Mouse (Mus musculus): ENCODE measurements around the gene Slc29a4. TPM values are rescaled to one million over a fixed set of nuclear protein-coding genes. Genes with fewer than 3 reads are reported as not detected.

Slc29a4 gene
- polyA plus RNA-seq (2012; rRNA removed), result 62.3 and 80.7 TPM in 2 replicates

GRCm38 (mm10) chr5:142692248-142692647, at the start of gene Slc29a4:
Slc29a4 (plus strand) TSS chr5:142692512.
- Histone ChIP-seq H3K27ac (ENCODE audit: insufficient read depth, low read length) (peak within 1 kb of the TSS; percentile 91), H3K4me3 (replicated peaks; ENCODE audit: insufficient read depth, low read depth, low read length) (peak within 1 kb of the TSS; percentile 76), H3K4me1 (ENCODE audit: control insufficient read depth, insufficient read depth, low read length) (peaks cover 16% of the 10 kb centered on the region), H3K27me3 (ENCODE audit: control insufficient read depth, insufficient read depth, low read length) (no peaks in the 10 kb centered on the region)
- TF ChIP-seq CTCF (IDR thresholded peaks at IDR 0.05; ENCODE audit: borderline replicate concordance, insufficient read depth, low read depth, low read length), result no peak
- TF ChIP-seq POLR2A (IDR thresholded peaks at IDR 0.05; ENCODE audit: borderline replicate concordance, insufficient read depth, low read length), result peak; percentile 67; the same call in 1 of the 2 replicates
- 5% methylated on average over 14 of the region's 14 CpGs for WGBS
- DNase-seq, result peak; percentile 85 to 88

- no peak for DNase-seq
- peaks cover 20% of the 10 kb centered on the region for H3K4me1 ChIP-seq (ENCODE audit: control insufficient read depth, insufficient read depth, low read length)
- 44% methylated on average over 7 of the region's 7 CpGs for WGBS
- TF ChIP-seq POLR2A (IDR thresholded peaks at IDR 0.05; ENCODE audit: borderline replicate concordance, insufficient read depth, low read length), result no peak
- H3K4me3 ChIP-seq (replicated peaks; ENCODE audit: insufficient read depth, low read depth, low read length), result no peak overlapping the region
- no peaks in the 10 kb centered on the region for H3K27me3 ChIP-seq (ENCODE audit: control insufficient read depth, insufficient read depth, low read length)
- H3K27ac ChIP-seq (ENCODE audit: insufficient read depth, low read length), result no peak overlapping the region
These were observed 44.1 kb upstream of the Slc29a4 start for GRCm38 (mm10) chr5:142648162-142648561.

GRCm38 (mm10) chr5:142649460-142650050, 42.8 kb upstream of the Slc29a4 start:
- H3K4me1 ChIP-seq (ENCODE audit: control insufficient read depth, insufficient read depth, low read length), result peaks cover 20% of the 10 kb centered on the region
- H3K27ac ChIP-seq (ENCODE audit: insufficient read depth, low read length), result no peak overlapping the region
- no peak overlapping the region for H3K4me3 ChIP-seq (replicated peaks; ENCODE audit: insufficient read depth, low read depth, low read length)
- no peaks in the 10 kb centered on the region for H3K27me3 ChIP-seq (ENCODE audit: control insufficient read depth, insufficient read depth, low read length)
- 87% methylated on average over 4 of the region's 4 CpGs for WGBS
- DNase-seq, result no peak
- TF ChIP-seq CTCF (IDR thresholded peaks at IDR 0.05; ENCODE audit: borderline replicate concordance, insufficient read depth, low read depth, low read length) (no peak), POLR2A (IDR thresholded peaks at IDR 0.05; ENCODE audit: borderline replicate concordance, insufficient read depth, low read length) (no peak)

- no peaks in the 10 kb centered on the region for H3K27me3 ChIP-seq (ENCODE audit: control insufficient read depth, insufficient read depth, low read length)
- 62% methylated on average over 3 of the region's 3 CpGs for WGBS
- no peak for DNase-seq
- H3K4me1 ChIP-seq (ENCODE audit: control insufficient read depth, insufficient read depth, low read length), result peaks cover 20% of the 10 kb centered on the region
- TF ChIP-seq POLR2A (IDR thresholded peaks at IDR 0.05; ENCODE audit: borderline replicate concordance, insufficient read depth, low read length), result no peak
- TF ChIP-seq CTCF (IDR thresholded peaks at IDR 0.05; ENCODE audit: borderline replicate concordance, insufficient read depth, low read depth, low read length), result no peak
- no peak overlapping the region for H3K4me3 ChIP-seq (replicated peaks; ENCODE audit: insufficient read depth, low read depth, low read length)
- H3K27ac ChIP-seq (ENCODE audit: insufficient read depth, low read length), result no peak overlapping the region
These were observed 41.9 kb upstream of the Slc29a4 start for GRCm38 (mm10) chr5:142650390-142650789.

- Histone ChIP-seq H3K4me1 (ENCODE audit: control insufficient read depth, insufficient read depth, low read length) (peaks cover 20% of the 10 kb centered on the region), H3K27me3 (ENCODE audit: control insufficient read depth, insufficient read depth, low read length) (no peaks in the 10 kb centered on the region), H3K27ac (ENCODE audit: insufficient read depth, low read length) (no peak overlapping the region), H3K4me3 (replicated peaks; ENCODE audit: insufficient read depth, low read depth, low read length) (no peak overlapping the region)
- DNase-seq, result no peak
- TF ChIP-seq CTCF (IDR thresholded peaks at IDR 0.05; ENCODE audit: borderline replicate concordance, insufficient read depth, low read depth, low read length) (no peak), POLR2A (IDR thresholded peaks at IDR 0.05; ENCODE audit: borderline replicate concordance, insufficient read depth, low read length) (no peak)
- 89% methylated on average over 6 of the region's 6 CpGs for WGBS
These were observed 41.4 kb upstream of the Slc29a4 start for GRCm38 (mm10) chr5:142650794-142651497.

GRCm38 (mm10) chr5:142652266-142652665, 40.0 kb upstream of the Slc29a4 start:
- no peak overlapping the region for H3K4me3 ChIP-seq (replicated peaks; ENCODE audit: insufficient read depth, low read depth, low read length)
- 27% methylated on average over 4 of the region's 4 CpGs for WGBS
- DNase-seq, result peak in 1 of 2 experiments; percentile 36
- TF ChIP-seq CTCF (IDR thresholded peaks at IDR 0.05; ENCODE audit: borderline replicate concordance, insufficient read depth, low read depth, low read length) (no peak), POLR2A (IDR thresholded peaks at IDR 0.05; ENCODE audit: borderline replicate concordance, insufficient read depth, low read length) (no peak)
- no peaks in the 10 kb centered on the region for H3K27me3 ChIP-seq (ENCODE audit: control insufficient read depth, insufficient read depth, low read length)
- no peak overlapping the region for H3K27ac ChIP-seq (ENCODE audit: insufficient read depth, low read length)
- peaks cover 20% of the 10 kb centered on the region for H3K4me1 ChIP-seq (ENCODE audit: control insufficient read depth, insufficient read depth, low read length)

- no peak for DNase-seq
- 61% methylated on average over 7 of the region's 7 CpGs for WGBS
These were observed 31.5 kb upstream of the Slc29a4 start for GRCm38 (mm10) chr5:142660656-142661434.

More at GRCm38 (mm10) chr5:142660656-142661434, 31.5 kb upstream of the Slc29a4 start:
- Histone ChIP-seq H3K27ac (ENCODE audit: insufficient read depth, low read length) (no peak overlapping the region), H3K4me1 (ENCODE audit: control insufficient read depth, insufficient read depth, low read length) (no peaks in the 10 kb centered on the region), H3K27me3 (ENCODE audit: control insufficient read depth, insufficient read depth, low read length) (no peaks in the 10 kb centered on the region), H3K4me3 (replicated peaks; ENCODE audit: insufficient read depth, low read depth, low read length) (no peak overlapping the region)
- TF ChIP-seq CTCF (IDR thresholded peaks at IDR 0.05; ENCODE audit: borderline replicate concordance, insufficient read depth, low read depth, low read length), result no peak
- TF ChIP-seq POLR2A (IDR thresholded peaks at IDR 0.05; ENCODE audit: borderline replicate concordance, insufficient read depth, low read length), result no peak
